In the genomic region with DNA sequence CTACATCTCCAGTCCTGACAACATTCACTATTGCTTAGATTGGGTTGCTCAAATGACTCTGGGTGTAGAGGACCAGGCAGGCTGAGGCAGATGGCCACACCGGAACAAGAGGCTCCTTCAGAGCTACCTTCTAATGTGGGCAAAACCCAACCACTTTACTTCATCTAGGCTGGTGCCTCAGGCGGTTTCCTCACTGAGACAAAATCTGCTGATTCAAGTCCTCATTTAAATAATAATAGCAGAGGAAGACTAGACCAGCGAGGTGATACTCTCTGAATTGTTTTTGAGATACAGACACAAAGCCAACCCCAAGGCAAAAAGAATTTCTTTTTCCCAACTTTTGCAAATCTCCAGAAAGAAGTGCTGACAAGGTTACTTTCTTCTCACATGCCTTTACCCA, we compare ENCODE assay signal across 50 mouse cellular contexts. TPM values are rescaled to one million over a fixed set of nuclear protein-coding genes. Genes with fewer than 3 reads are reported as not detected.
"Had no signal": no experiment of that assay in that cellular context is flagged by ENCODE, and none has a peak within 500 bp of the region (broad histone marks: within the 10 kb centered on the region; RNA-seq: fewer than 3 reads in every experiment).

No protein-coding gene starts in this region.

- H3K36me3 ChIP-seq: heart, embryonic 10.5 days; heart, embryonic 12.5 days; heart, embryonic 13.5 days; heart, embryonic 15.5 days; hindbrain, embryonic 10.5 days; hindbrain, embryonic 12.5 days; hindbrain, embryonic 13.5 days; hindbrain, embryonic 15.5 days; intestine, embryonic 15.5 days; kidney, embryonic 15.5 days had no signal

- DNase-seq: heart, postnatal 10 days; heart, postnatal 14 days; heart, postnatal 36 days; heart, postnatal 4 days; kidney, adult 11 months; kidney, adult 18-20 months; kidney, adult 2 months; kidney, adult 9 months; kidney, postnatal 10 days; kidney, postnatal 14 days; kidney, postnatal 25 days; kidney, postnatal 36 days; kidney, postnatal 4 days; layer of hippocampus, adult 9-11 months; layer of hippocampus, postnatal 36 days had no signal

- H3K27me3 ChIP-seq: heart, embryonic 12.5 days; heart, embryonic 13.5 days; heart, embryonic 15.5 days; hindbrain, embryonic 12.5 days; hindbrain, embryonic 13.5 days; hindbrain, embryonic 15.5 days; intestine, embryonic 15.5 days; kidney, embryonic 15.5 days had no signal

- H3K9me3 ChIP-seq: heart, embryonic 10.5 days; heart, embryonic 12.5 days; heart, embryonic 13.5 days; heart, embryonic 15.5 days; hindbrain, embryonic 10.5 days; hindbrain, embryonic 12.5 days; hindbrain, embryonic 13.5 days; hindbrain, embryonic 15.5 days; intestine, embryonic 15.5 days; kidney, embryonic 15.5 days had no signal

- ATAC-seq: hindbrain, embryonic 16.5 days; hindbrain, postnatal 0 days; inflammation-experienced regulatory T-cells, adult 6 months; intestine, embryonic 15.5 days; intestine, embryonic 16.5 days; intestine, postnatal 0 days had no signal

- H3K27ac ChIP-seq: heart, embryonic 10.5 days; heart, embryonic 13.5 days; heart, embryonic 15.5 days; hindbrain, embryonic 10.5 days; hindbrain, embryonic 12.5 days; hindbrain, embryonic 13.5 days; hindbrain, embryonic 14.5 days; hindbrain, embryonic 15.5 days; hindbrain, postnatal 0 days; intestine, embryonic 15.5 days; kidney, embryonic 15.5 days; kidney, postnatal 0 days; layer of hippocampus, adult 2 months; left cerebral cortex, adult 2 months had no signal

- H3K4me3 ChIP-seq: heart, embryonic 10.5 days; heart, embryonic 12.5 days; heart, embryonic 13.5 days; heart, embryonic 15.5 days; hindbrain, embryonic 10.5 days; hindbrain, embryonic 12.5 days; hindbrain, embryonic 13.5 days; hindbrain, embryonic 15.5 days; intestine, embryonic 15.5 days; kidney, embryonic 15.5 days; layer of hippocampus, adult 2 months; left cerebral cortex, adult 2 months had no signal

- H3K9ac ChIP-seq: heart, embryonic 12.5 days; heart, embryonic 13.5 days; heart, embryonic 15.5 days; hindbrain, embryonic 12.5 days; hindbrain, embryonic 13.5 days; hindbrain, embryonic 14.5 days; hindbrain, embryonic 15.5 days; intestine, embryonic 15.5 days; kidney, embryonic 15.5 days had no signal

- H3K4me1 ChIP-seq: heart, embryonic 10.5 days; heart, embryonic 12.5 days; heart, embryonic 13.5 days; heart, embryonic 15.5 days; hindbrain, embryonic 10.5 days; hindbrain, embryonic 12.5 days; hindbrain, embryonic 13.5 days; hindbrain, embryonic 15.5 days; intestine, embryonic 15.5 days; kidney, embryonic 15.5 days had no signal

- H3K4me2 ChIP-seq: heart, embryonic 11.5 days; heart, embryonic 12.5 days; heart, embryonic 13.5 days; heart, embryonic 15.5 days; hindbrain, embryonic 12.5 days; hindbrain, embryonic 13.5 days; hindbrain, embryonic 14.5 days; hindbrain, embryonic 15.5 days; intestine, embryonic 15.5 days; kidney, embryonic 15.5 days had no signal

RNA-seq across cellular contexts. Expression of a gene that starts 10.5 kb away (rescaled TPM):
- total RNA-seq: hematopoietic stem cell, adult 5-6 weeks had no signal

RNA-seq across cellular contexts. Expression of a gene that starts 36.9 kb away (rescaled TPM):
- total RNA-seq: heart, postnatal 10 days; heart, postnatal 14 days; heart, postnatal 25 days; heart, postnatal 36 days; heart, postnatal 4 days; hematopoietic stem cell, adult 5-6 weeks; hindbrain, postnatal 0 days; layer of hippocampus, adult 18-20 months; layer of hippocampus, adult 2 months; layer of hippocampus, adult 8-10 months; layer of hippocampus, postnatal 10 days; layer of hippocampus, postnatal 14 days; layer of hippocampus, postnatal 25 days; layer of hippocampus, postnatal 36 days; left cerebral cortex, adult 18-20 months; left cerebral cortex, adult 2 months had no signal
- polyA plus RNA-seq: heart, embryonic 10.5 days; heart, embryonic 11.5 days; heart, embryonic 12.5 days; heart, embryonic 13.5 days; heart, embryonic 14.5 days; heart, embryonic 15.5 days; heart, embryonic 16.5 days; heart, postnatal 0 days; hindbrain, embryonic 10.5 days; hindbrain, embryonic 11.5 days; hindbrain, embryonic 12.5 days; hindbrain, embryonic 13.5 days; hindbrain, embryonic 14.5 days; hindbrain, embryonic 16.5 days; hindbrain, postnatal 0 days; inflammation-experienced regulatory T-cells, adult 6 months; intestine, embryonic 14.5 days; intestine, embryonic 15.5 days; intestine, embryonic 16.5 days; large intestine, adult 2 months had no signal

RNA-seq across cellular contexts. Expression of a gene that starts 38.2 kb away (rescaled TPM):
- total RNA-seq: heart, postnatal 10 days; heart, postnatal 25 days; heart, postnatal 36 days; heart, postnatal 4 days; hematopoietic stem cell, adult 5-6 weeks; layer of hippocampus, adult 18-20 months; layer of hippocampus, adult 2 months; layer of hippocampus, adult 8-10 months; layer of hippocampus, postnatal 10 days; layer of hippocampus, postnatal 14 days; layer of hippocampus, postnatal 25 days; layer of hippocampus, postnatal 36 days; left cerebral cortex, adult 18-20 months; left cerebral cortex, adult 2 months had no signal
- polyA plus RNA-seq: heart, embryonic 10.5 days; heart, embryonic 11.5 days; heart, embryonic 12.5 days; heart, embryonic 13.5 days; heart, embryonic 14.5 days; heart, embryonic 15.5 days; heart, embryonic 16.5 days; heart, postnatal 0 days; hindbrain, embryonic 10.5 days; hindbrain, embryonic 11.5 days; hindbrain, embryonic 12.5 days; hindbrain, embryonic 13.5 days; hindbrain, embryonic 14.5 days; hindbrain, embryonic 15.5 days; hindbrain, embryonic 16.5 days; hindbrain, postnatal 0 days; inflammation-experienced regulatory T-cells, adult 6 months; intestine, embryonic 14.5 days; intestine, embryonic 15.5 days; intestine, embryonic 16.5 days; intestine, postnatal 0 days; kidney, adult 2 months; kidney, embryonic 14.5 days; kidney, embryonic 15.5 days had no signal
